10 mouse cellular contexts compared by ENCODE assay signal in genomic region chr7:80199851-80200587, GRCm38 (mm10). TPM values are rescaled to one million over a fixed set of nuclear protein-coding genes. Genes with fewer than 3 reads are reported as not detected.
A peak's percentile ranks its signal among the peaks of the same experiment; 100 is the strongest.
DNase-seq lines count a peak whose midpoint lies in the region; ATAC-seq and TF ChIP-seq lines count a peak whose summit lies in the region.
"Had no signal": no experiment of that assay in that cellular context is flagged by ENCODE, and none has a peak within 500 bp of the region (broad histone marks: within the 10 kb centered on the region; RNA-seq: fewer than 3 reads in every experiment).

No protein-coding gene starts in this region.

- peaks cover 59% of the 10 kb centered on the region for H3K36me3 ChIP-seq in megakaryocyte, embryonic 14.5 days (replicated peaks; ENCODE audit: low read length)
- H3K36me3 ChIP-seq in forebrain, embryonic 13.5 days (ENCODE audit: poor library complexity, severe bottlenecking), result peaks cover 13% of the 10 kb centered on the region; the same call in 1 of the 2 replicates
- H3K36me3 ChIP-seq in liver, embryonic 11.5 days (ENCODE audit: control insufficient read depth, insufficient read depth, low read length), result peaks cover 9% of the 10 kb centered on the region; the same call in 1 of the 2 replicates
- no peaks in the 10 kb centered on the region for H3K36me3 ChIP-seq in stomach, postnatal 0 days (ENCODE audit: control insufficient read depth, insufficient read depth, low read length)

- peak overlapping the region; percentile 98 for H3K4me3 ChIP-seq in megakaryocyte, embryonic 14.5 days (replicated peaks)
- H3K4me3 ChIP-seq in forebrain, embryonic 13.5 days, result peak overlapping the region; percentile 75; the same call in 1 of the 2 replicates
- peak overlapping the region; percentile 94 for H3K4me3 ChIP-seq in liver, embryonic 11.5 days (ENCODE audit: low read depth, low read length)
- H3K4me3 ChIP-seq in stomach, postnatal 0 days (ENCODE audit: low read depth, low read length), result 0 out of 2 replicates have a peak overlapping the region, but pooled peaks have one; percentile 70

- H3K27me3 ChIP-seq in megakaryocyte, embryonic 14.5 days (replicated peaks), result no peaks in the 10 kb centered on the region
- no peaks in the 10 kb centered on the region for H3K27me3 ChIP-seq in forebrain, embryonic 13.5 days
- no peaks in the 10 kb centered on the region for H3K27me3 ChIP-seq in liver, embryonic 11.5 days (replicated peaks; ENCODE audit: control insufficient read depth, insufficient read depth, low read length)
- no peaks in the 10 kb centered on the region for H3K27me3 ChIP-seq in stomach, postnatal 0 days (ENCODE audit: control insufficient read depth, insufficient read depth, low read length)

- H3K4me2 ChIP-seq in forebrain, embryonic 13.5 days, result peak overlapping the region; percentile 78
- peak overlapping the region; percentile 95 for H3K4me2 ChIP-seq in liver, embryonic 11.5 days
- peak overlapping the region; percentile 88 for H3K4me2 ChIP-seq in stomach, postnatal 0 days (replicated peaks; ENCODE audit: low read depth)

- TF ChIP-seq EP300 in stomach, postnatal 0 days (optimal IDR thresholded peaks at IDR 0.05), result no peak

- DNase-seq in liver, embryonic 11.5 days (ENCODE audit: low spot score), result no peak
- no peak for DNase-seq in stomach, postnatal 0 days (ENCODE audit: low spot score)
- no peak for DNase-seq in gastrocnemius, postnatal 36 days
- DNase-seq in adrenal gland, postnatal 10 days, result no peak
- DNase-seq in layer of hippocampus, adult 18-20 months (ENCODE audit: low spot score in 2 of 2), result no peak
- DNase-seq: adrenal gland, postnatal 25 days; gastrocnemius, postnatal 25 days had no signal

- no peaks in the 10 kb centered on the region for H3K9me3 ChIP-seq in megakaryocyte, embryonic 14.5 days
- H3K9me3 ChIP-seq in forebrain, embryonic 13.5 days (replicated peaks), result no peaks in the 10 kb centered on the region
- H3K9me3 ChIP-seq in liver, embryonic 11.5 days (ENCODE audit: control insufficient read depth, low read length), result no peaks in the 10 kb centered on the region
- no peaks in the 10 kb centered on the region for H3K9me3 ChIP-seq in stomach, postnatal 0 days (ENCODE audit: control insufficient read depth, low read length)

- H3K9ac ChIP-seq in forebrain, embryonic 13.5 days, result peak overlapping the region; percentile 94; the same call in 1 of the 2 replicates
- H3K9ac ChIP-seq in liver, embryonic 11.5 days (ENCODE audit: low read depth, low read length), result peak overlapping the region; percentile 96
- no peak overlapping the region for H3K9ac ChIP-seq in stomach, postnatal 0 days (ENCODE audit: low read length)

- peaks cover 82% of the 10 kb centered on the region for H3K4me1 ChIP-seq in megakaryocyte, embryonic 14.5 days
- peaks cover 80% of the 10 kb centered on the region for H3K4me1 ChIP-seq in forebrain, embryonic 13.5 days
- H3K4me1 ChIP-seq in liver, embryonic 11.5 days (replicated peaks; ENCODE audit: control insufficient read depth, insufficient read depth, low read length), result peaks cover 70% of the 10 kb centered on the region
- peaks cover 8% of the 10 kb centered on the region for H3K4me1 ChIP-seq in stomach, postnatal 0 days (replicated peaks; ENCODE audit: control insufficient read depth, insufficient read depth)

- intact Hi-C loops in gastrocnemius, postnatal 36 days (cut with DNase I), result no loop called here

- no peak overlapping the region for H3K27ac ChIP-seq in forebrain, embryonic 13.5 days
- H3K27ac ChIP-seq in liver, embryonic 11.5 days (ENCODE audit: low read depth, low read length), result no peak overlapping the region
- H3K27ac ChIP-seq in stomach, postnatal 0 days (replicated peaks), result 0 out of 2 replicates have a peak overlapping the region, but pooled peaks have one; percentile 46

- ATAC-seq in megakaryocyte, adult 5-6 weeks (ENCODE audit: poor library complexity, severe bottlenecking), result no peak
- no peak for ATAC-seq in forebrain, embryonic 13.5 days
- no peak for ATAC-seq in liver, embryonic 11.5 days (replicated peaks; ENCODE audit: low FRiP score)
- no peak for ATAC-seq in stomach, postnatal 0 days (ENCODE audit: low FRiP score, low TSS enrichment)

- WGBS in forebrain, embryonic 13.5 days, result 79% methylated on average over 11 of the region's 11 CpGs
- 77% methylated on average over 11 of the region's 11 CpGs for WGBS in liver, embryonic 11.5 days
- 51% methylated on average over 11 of the region's 11 CpGs for WGBS in stomach, postnatal 0 days

- no peak for TF ChIP-seq CTCF in stomach, postnatal 0 days (IDR thresholded peaks at IDR 0.05; ENCODE audit: low read depth)

RNA-seq across cellular contexts. Expression of gene Sema4b, which starts 13.4 kb away (rescaled TPM):
- 30.8 and 31.0 TPM in 2 replicates for polyA plus RNA-seq in megakaryocyte, embryonic 14.5 days (2012; ENCODE audit: insufficient read depth, low replicate concordance)
- 10.1 and 13.7 TPM in 2 replicates for total RNA-seq in megakaryocyte, adult 5-6 weeks (2015)
- total RNA-seq in megakaryocyte, adult 5-6 weeks (2017), result 10.5 and 11.1 TPM in 2 replicates
- polyA plus RNA-seq in forebrain, embryonic 13.5 days (2015; fragmentation: Nextera tagmentation; extraction: Ambion mirVana), result 20.7 and 22.3 TPM in 2 replicates
- polyA plus RNA-seq in liver, embryonic 11.5 days (2014; fragmentation: Nextera tagmentation; extraction: Ambion mirVana), result 11.7 and 12.9 TPM in 2 replicates
- polyA plus RNA-seq in stomach, postnatal 0 days (2015; fragmentation: Nextera tagmentation; extraction: Ambion mirVana), result 19.4 and 19.9 TPM in 2 replicates
- 1 to 10 TPM; 1.6 TPM for total RNA-seq in gastrocnemius, postnatal 36 days (2021)
- 10 to 100 TPM; 39.0 to 44.3 TPM for total RNA-seq in adrenal gland, postnatal 10 days (2021)
- total RNA-seq in layer of hippocampus, adult 18-20 months (2021), result 10 to 100 TPM; 22.0 to 23.6 TPM

RNA-seq across cellular contexts. Expression of gene Cib1, which starts 32.6 kb away (rescaled TPM):
- 42.4 and 54.0 TPM in 2 replicates for polyA plus RNA-seq in megakaryocyte, embryonic 14.5 days (2012; ENCODE audit: insufficient read depth, low replicate concordance)
- total RNA-seq in megakaryocyte, adult 5-6 weeks (2015), result 107 and 134 TPM in 2 replicates
- total RNA-seq in megakaryocyte, adult 5-6 weeks (2017), result 86.5 and 98.1 TPM in 2 replicates
- polyA plus RNA-seq in forebrain, embryonic 13.5 days (2015; fragmentation: Nextera tagmentation; extraction: Ambion mirVana), result 34.4 and 37.8 TPM in 2 replicates
- 113 and 114 TPM in 2 replicates for polyA plus RNA-seq in liver, embryonic 11.5 days (2014; fragmentation: Nextera tagmentation; extraction: Ambion mirVana)
- 187 and 189 TPM in 2 replicates for polyA plus RNA-seq in stomach, postnatal 0 days (2015; fragmentation: Nextera tagmentation; extraction: Ambion mirVana)
- 1 to 10 TPM; 4.9 to 8.2 TPM for total RNA-seq in gastrocnemius, postnatal 36 days (2021)
- total RNA-seq in adrenal gland, postnatal 10 days (2021), result 10 to 100 TPM; 50.6 to 54.9 TPM
- 10 to 100 TPM; 22.3 to 25.3 TPM for total RNA-seq in layer of hippocampus, adult 18-20 months (2021)

RNA-seq across cellular contexts. Expression of gene Gdpgp1, which starts 32.6 kb away (rescaled TPM):
- polyA plus RNA-seq in megakaryocyte, embryonic 14.5 days (2012; ENCODE audit: insufficient read depth, low replicate concordance), result 1.6 and 7.0 TPM in 2 replicates
- 5.2 and 5.4 TPM in 2 replicates for total RNA-seq in megakaryocyte, adult 5-6 weeks (2015)
- total RNA-seq in megakaryocyte, adult 5-6 weeks (2017), result 1.9 and 2.7 TPM in 2 replicates
- 3.3 and 3.8 TPM in 2 replicates for polyA plus RNA-seq in forebrain, embryonic 13.5 days (2015; fragmentation: Nextera tagmentation; extraction: Ambion mirVana)
- polyA plus RNA-seq in liver, embryonic 11.5 days (2014; fragmentation: Nextera tagmentation; extraction: Ambion mirVana), result 6.5 and 7.4 TPM in 2 replicates
- polyA plus RNA-seq in stomach, postnatal 0 days (2015; fragmentation: Nextera tagmentation; extraction: Ambion mirVana), result 2.9 and 3.2 TPM in 2 replicates
- under 1 TPM; 0.69 to 0.79 TPM for total RNA-seq in gastrocnemius, postnatal 36 days (2021)
- 1 to 10 TPM; 3.0 to 3.9 TPM for total RNA-seq in adrenal gland, postnatal 10 days (2021)
- 1 to 10 TPM; 6.0 to 6.1 TPM for total RNA-seq in layer of hippocampus, adult 18-20 months (2021)

RNA-seq across cellular contexts. Expression of gene Ttll13, which starts 46.2 kb away (rescaled TPM):
- polyA plus RNA-seq in megakaryocyte, embryonic 14.5 days (2012; ENCODE audit: insufficient read depth, low replicate concordance), result 0.11 TPM in 1 of 2 replicates, not detected in the other
- 0.07 TPM in 1 of 2 replicates, not detected in the other for total RNA-seq in megakaryocyte, adult 5-6 weeks (2015)
- total RNA-seq in megakaryocyte, adult 5-6 weeks (2017), result 0.12 TPM in 1 of 2 replicates, not detected in the other
- polyA plus RNA-seq in forebrain, embryonic 13.5 days (2015; fragmentation: Nextera tagmentation; extraction: Ambion mirVana), result 0.97 and 1.8 TPM in 2 replicates
- polyA plus RNA-seq in liver, embryonic 11.5 days (2014; fragmentation: Nextera tagmentation; extraction: Ambion mirVana), result 0.52 and 1.6 TPM in 2 replicates
- polyA plus RNA-seq in stomach, postnatal 0 days (2015; fragmentation: Nextera tagmentation; extraction: Ambion mirVana), result 1.2 TPM in 2 replicates
- total RNA-seq in gastrocnemius, postnatal 36 days (2021), result under 1 TPM; 0.17 to 0.33 TPM
- 1 to 10 TPM; 1.1 to 1.8 TPM for total RNA-seq in adrenal gland, postnatal 10 days (2021)
- 1 to 10 TPM; 1.9 to 2.8 TPM for total RNA-seq in layer of hippocampus, adult 18-20 months (2021)
- total RNA-seq: gastrocnemius, postnatal 25 days had no signal

Comparison
In these comparisons a context has a peak if more than half of its experiments do, and no peak if none do; other contexts are left out.
1. RNA of gene Sema4b, which starts 13.4 kb away (total RNA-seq): 39.0 to 44.3 TPM in adrenal gland, postnatal 10 days, 22.0 to 23.6 TPM in layer of hippocampus, adult 18-20 months and 10.1 to 13.7 TPM in megakaryocyte, adult 5-6 weeks; 1.6 TPM in gastrocnemius, postnatal 36 days; every median in the first group is over 4 times any median in the second.
2. Peak in every context shown above with its lines, with median percentiles within 50 percentile points of each other: H3K4me3 ChIP-seq and H3K4me2 ChIP-seq.